Mouse (Mus musculus): ENCODE measurements around the gene Mapk14.
"Not testable (repeated sequence)": the region's sequence is repeated elsewhere in the genome, so short reads cannot be mapped to it uniquely, and the experiment has no call there.

DNA sequence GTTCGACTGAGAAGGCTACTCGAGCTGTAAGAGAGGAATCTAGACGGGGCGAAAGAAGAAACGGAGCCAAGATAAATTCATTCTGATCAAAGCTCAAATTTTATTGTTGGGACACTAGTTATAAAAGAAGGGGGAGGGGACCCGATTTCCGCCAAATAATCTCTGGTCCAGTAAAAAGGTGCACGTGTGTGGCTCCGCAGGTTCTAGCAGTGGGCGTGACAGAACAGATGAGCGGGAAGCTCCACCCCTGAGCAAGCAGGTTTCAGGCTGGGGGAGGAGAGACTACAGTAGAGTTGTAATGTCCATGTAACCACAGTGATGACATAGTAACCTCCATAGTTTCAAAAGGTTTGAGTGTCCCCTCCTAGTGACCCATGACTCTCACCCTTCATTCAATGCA is 36.4 kb downstream of the Mapk14 start:
- not testable (repeated sequence) for TF ChIP-seq POLR2A (IDR thresholded peaks at IDR 0.05; ENCODE audit: insufficient read depth, low read length); CTCF (IDR thresholded peaks at IDR 0.05; ENCODE audit: low read depth, low read length)

Data from ES-Bruce4 (cell line).